Mouse (Mus musculus): ENCODE measurements around the gene Tbxa2r.
A peak's percentile ranks its signal among the peaks of the same experiment; 100 is the strongest.

Gene Tbxa2r

GRCm38 (mm10) chr10:81364666-81365065, 36.1 kb downstream of the Tbxa2r start:
- DNase-seq (ENCODE audit: extremely low read depth, low read depth) = no peak

- no peak for DNase-seq (ENCODE audit: extremely low read depth, low read depth)
Measured at GRCm38 (mm10) chr10:81365073-81365472, 36.5 kb downstream of the Tbxa2r start.

GRCm38 (mm10) chr10:81365672-81366476, 37.3 kb downstream of the Tbxa2r start, which contains the start of gene 4930404N11Rik:
TSS of gene 4930404N11Rik (minus strand) at chr10:81365816.
- DNase-seq (ENCODE audit: extremely low read depth, low read depth) = no peak

- DNase-seq (ENCODE audit: extremely low read depth, low read depth) = no peak
Measured at GRCm38 (mm10) chr10:81366477-81367206, 38.1 kb downstream of the Tbxa2r start.

- DNase-seq (ENCODE audit: extremely low read depth, low read depth) = no peak
Measured at GRCm38 (mm10) chr10:81367207-81367495, 38.6 kb downstream of the Tbxa2r start.

GRCm38 (mm10) chr10:81375322-81375721, 46.8 kb downstream of the Tbxa2r start:
- DNase-seq (ENCODE audit: extremely low read depth, low read depth) = no peak

GRCm38 (mm10) chr10:81376561-81377361, 48.2 kb downstream of the Tbxa2r start:
- no peak for DNase-seq (ENCODE audit: extremely low read depth, low read depth)

GRCm38 (mm10) chr10:81377362-81377664, 48.8 kb downstream of the Tbxa2r start:
- DNase-seq (ENCODE audit: extremely low read depth, low read depth) = no peak

- DNase-seq (ENCODE audit: extremely low read depth, low read depth) = no peak
Measured at GRCm38 (mm10) chr10:81377793-81378552, 49.4 kb downstream of the Tbxa2r start, which contains the start of gene Fzr1. TSS of gene Fzr1 (minus strand) at chr10:81378516.

- peak; percentile 96 for DNase-seq (ENCODE audit: extremely low read depth, low read depth)
Measured at GRCm38 (mm10) chr10:81378553-81379182, 50.1 kb downstream of the Tbxa2r start.

GRCm38 (mm10) chr10:81379183-81379553, 50.6 kb downstream of the Tbxa2r start:
- DNase-seq (ENCODE audit: extremely low read depth, low read depth) = no peak

- no peak for DNase-seq (ENCODE audit: extremely low read depth, low read depth)
Measured at GRCm38 (mm10) chr10:81379809-81380378, 51.4 kb downstream of the Tbxa2r start.

- peak; percentile 99 for DNase-seq (ENCODE audit: extremely low read depth, low read depth)
Measured at GRCm38 (mm10) chr10:81382039-81382438, 53.5 kb downstream of the Tbxa2r start.

GRCm38 (mm10) chr10:81383802-81384604, 55.5 kb downstream of the Tbxa2r start, which contains the start of the genes Dohh and Gm48551:
TSS of gene Dohh (plus strand) at chr10:81384428.
TSS of gene Gm48551 (plus strand) at chr10:81384466.
- DNase-seq (ENCODE audit: extremely low read depth, low read depth) = peak; percentile 97

- no peak for DNase-seq (ENCODE audit: extremely low read depth, low read depth)
Measured at GRCm38 (mm10) chr10:81384605-81384982, 56.1 kb downstream of the Tbxa2r start.

All from MEL-GATA-1-ER (cell line).